Mouse (Mus musculus) splenic B cell, adult 2 months (primary cell): ENCODE data around the gene F8.
"Not testable (repeated sequence)": the region's sequence is repeated elsewhere in the genome, so short reads cannot be mapped to it uniquely, and the experiment has no call there.

Experiments
- DNase-seq: peaks from one replicate; pipeline ENCODE4 v3.0.0-alpha.2; 2011; ENCODE audit warnings: low read depth, low spot score
- H3K27me3 ChIP-seq: 2 replicates; pipeline ENCODE4 v1.6.1; 2012; ENCODE audit warnings: mild to moderate bottlenecking, low read length, moderate library complexity, mixed read lengths; ENCODE audit not compliant: control insufficient read depth, poor library complexity, insufficient read depth, severe bottlenecking
- H3K36me3 ChIP-seq: 2 replicates; pipeline ENCODE4 v1.6.1; 2012; ENCODE audit warnings: mild to moderate bottlenecking, low read length, moderate library complexity, mixed read lengths; ENCODE audit not compliant: control insufficient read depth, poor library complexity, insufficient read depth, severe bottlenecking

The F8 gene

GRCm38 (mm10) chrX:75231456-75231855 lies 151.0 kb downstream of the F8 start:
- no peaks in the 10 kb centered on the region for H3K36me3 ChIP-seq
- no peaks in the 10 kb centered on the region for H3K27me3 ChIP-seq
- no peak for DNase-seq

DNA sequence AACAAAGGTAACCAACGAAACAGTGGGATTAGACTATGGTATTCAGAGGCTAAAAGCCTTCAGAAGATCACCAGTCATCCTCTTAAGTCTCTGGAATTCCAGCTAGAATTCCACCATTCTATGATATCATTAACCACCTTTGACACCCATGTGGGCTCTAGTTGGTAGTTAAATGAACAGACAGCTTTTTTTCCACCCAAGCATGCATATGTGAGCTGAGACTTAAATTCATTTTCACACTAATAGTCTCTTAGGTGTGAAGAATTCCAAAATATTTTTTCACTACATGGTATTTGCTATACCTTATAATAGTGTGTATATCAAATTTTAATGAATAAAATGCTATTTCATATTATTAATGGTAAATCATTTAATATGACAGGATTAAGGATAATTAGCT lies 218.7 kb downstream of the F8 start, which contains the start of gene Smim9:
Smim9 (minus strand) TSS at position 101 of the 400 bp plus-strand sequence.
- DNase-seq: no peak
- no peaks in the 10 kb centered on the region for H3K27me3 ChIP-seq
- no peaks in the 10 kb centered on the region for H3K36me3 ChIP-seq

DNA sequence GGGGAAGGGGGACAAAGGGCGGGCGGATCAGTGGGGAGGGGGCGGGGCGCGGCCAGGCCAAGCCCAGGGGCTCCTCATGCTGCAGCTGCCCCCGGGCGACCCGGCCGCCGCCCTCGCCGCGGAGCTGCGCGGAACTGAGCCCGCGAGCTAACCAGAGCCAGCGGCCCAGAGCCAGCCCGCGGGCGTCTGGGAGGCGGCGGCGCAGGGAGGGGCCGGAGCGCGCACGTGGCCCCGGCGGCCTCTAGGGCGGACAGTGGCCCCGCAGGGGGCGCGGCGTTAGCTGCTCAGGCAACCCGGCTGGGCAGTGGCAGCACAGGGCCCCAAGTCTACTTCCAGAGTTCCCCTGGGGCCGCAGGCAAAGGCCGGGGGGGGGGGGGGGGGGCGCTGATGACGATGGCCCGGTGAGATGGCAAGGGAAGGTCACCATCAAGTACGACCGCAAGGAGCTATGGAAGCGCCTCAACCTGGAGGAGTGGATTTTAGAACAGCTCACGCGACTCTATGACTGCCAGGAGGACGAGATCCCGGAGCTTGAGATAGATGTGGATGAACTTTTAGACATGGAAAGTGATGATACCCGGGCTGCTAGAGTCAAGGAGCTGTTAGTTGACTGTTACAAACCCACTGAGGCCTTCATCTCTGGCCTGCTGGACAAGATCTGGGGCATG lies 226.7 kb downstream of the F8 start:
- H3K36me3 ChIP-seq: no peaks in the 10 kb centered on the region
- DNase-seq: peak; percentile 51
- H3K27me3 ChIP-seq: no peaks in the 10 kb centered on the region

- DNase-seq: no peak
- Histone ChIP-seq H3K36me3 (no peaks in the 10 kb centered on the region), H3K27me3 (no peaks in the 10 kb centered on the region)
These were observed 230.2 kb downstream of the F8 start for GRCm38 (mm10) chrX:75152249-75152648.

GRCm38 (mm10) chrX:75150304-75150703 lies 232.1 kb downstream of the F8 start:
- Histone ChIP-seq H3K36me3 (no peaks in the 10 kb centered on the region), H3K27me3 (no peaks in the 10 kb centered on the region)
- no peak for DNase-seq

GRCm38 (mm10) chrX:75148414-75148813 lies 234.0 kb downstream of the F8 start:
- no peak for DNase-seq
- Histone ChIP-seq H3K36me3 (no peaks in the 10 kb centered on the region), H3K27me3 (no peaks in the 10 kb centered on the region)

GRCm38 (mm10) chrX:75143124-75143555 lies 239.3 kb downstream of the F8 start:
- not testable (repeated sequence) for H3K27me3 ChIP-seq, H3K36me3 ChIP-seq
- DNase-seq: peak; percentile 22

- Histone ChIP-seq H3K36me3 (no peaks in the 10 kb centered on the region), H3K27me3 (no peaks in the 10 kb centered on the region)
- DNase-seq: no peak
These were observed 244.2 kb downstream of the F8 start for GRCm38 (mm10) chrX:75138182-75138581.

- DNase-seq: no peak
These were observed 244.7 kb downstream of the F8 start for GRCm38 (mm10) chrX:75137729-75138128.

GRCm38 (mm10) chrX:75136938-75137337 lies 245.5 kb downstream of the F8 start:
- Histone ChIP-seq H3K27me3 (no peaks in the 10 kb centered on the region), H3K36me3 (no peaks in the 10 kb centered on the region)
- no peak for DNase-seq

More at GRCm38 (mm10) chrX:75137729-75138128, 244.7 kb downstream of the F8 start:
- no peaks in the 10 kb centered on the region for H3K27me3 ChIP-seq
- no peaks in the 10 kb centered on the region for H3K36me3 ChIP-seq

DNA sequence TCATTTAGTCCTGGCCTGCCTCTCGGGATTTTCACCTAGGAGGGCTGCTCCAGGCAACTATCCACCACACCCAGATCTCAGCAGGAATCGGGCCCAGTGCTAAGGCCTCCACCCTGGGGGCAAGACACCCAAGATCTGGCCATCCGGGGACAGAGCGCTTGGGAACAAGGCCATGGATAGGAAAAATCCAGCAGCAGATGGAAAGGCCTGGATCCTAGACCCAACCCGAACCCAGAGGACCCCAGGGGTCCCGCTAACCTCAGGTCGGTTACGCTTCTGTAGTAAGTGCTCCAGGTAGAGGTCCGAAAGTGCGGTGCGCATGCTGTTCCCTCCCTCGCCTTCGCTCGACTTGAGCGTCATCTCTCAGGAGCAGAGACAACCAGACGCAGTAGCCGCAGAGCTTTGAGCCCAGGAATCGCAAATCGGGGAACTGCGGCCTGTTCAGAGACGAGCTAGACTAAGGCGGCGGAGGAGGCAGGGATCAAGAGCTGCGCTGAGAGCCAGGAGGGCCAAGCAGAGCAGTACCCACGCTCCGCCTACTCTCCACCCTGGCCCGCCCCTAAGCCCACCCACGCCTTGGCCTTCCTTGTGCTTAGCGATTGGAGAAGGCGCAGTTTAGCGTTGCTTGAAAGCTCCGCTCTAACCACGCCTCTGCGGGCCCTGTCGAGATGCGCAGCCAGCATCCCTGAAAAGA lies 251.8 kb downstream of the F8 start, which contains the start of gene Mpp1:
Mpp1 (minus strand) TSS at position 550 of the 694 bp plus-strand sequence.
- peak; percentile 79 for DNase-seq

GRCm38 (mm10) chrX:75129474-75129873 lies 252.9 kb downstream of the F8 start:
- no peak for DNase-seq
- Histone ChIP-seq H3K36me3 (no peaks in the 10 kb centered on the region), H3K27me3 (no peaks in the 10 kb centered on the region)

More for the DNA sequence above, 251.8 kb downstream of the F8 start, which contains the start of gene Mpp1:
- H3K27me3 ChIP-seq: no peaks in the 10 kb centered on the region
- H3K36me3 ChIP-seq: no peaks in the 10 kb centered on the region

- H3K36me3 ChIP-seq: no peaks in the 10 kb centered on the region
- no peaks in the 10 kb centered on the region for H3K27me3 ChIP-seq
- DNase-seq: peak; percentile 23
These were observed 254.0 kb downstream of the F8 start for GRCm38 (mm10) chrX:75128333-75128980.

DNA sequence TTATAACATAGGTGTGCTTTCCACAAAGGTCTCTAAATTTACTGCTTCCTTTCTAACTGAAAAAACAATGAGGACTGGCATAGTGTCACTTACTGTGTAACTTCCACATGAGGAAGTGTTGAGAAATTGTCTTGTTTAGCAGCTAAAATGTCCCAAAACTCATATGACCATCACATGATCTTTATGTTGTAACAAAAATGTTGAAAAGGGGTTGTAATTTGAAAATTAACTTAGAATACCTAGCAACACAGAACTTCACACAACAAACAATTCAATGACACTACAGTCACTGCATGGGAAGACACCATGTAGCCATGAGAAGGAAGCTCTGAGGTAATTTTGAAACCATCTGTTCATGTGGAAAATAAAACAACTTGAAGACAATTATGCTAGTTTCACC lies 255.5 kb downstream of the F8 start:
- DNase-seq: peak; percentile 50
- no peaks in the 10 kb centered on the region for H3K36me3 ChIP-seq
- H3K27me3 ChIP-seq: no peaks in the 10 kb centered on the region

DNA sequence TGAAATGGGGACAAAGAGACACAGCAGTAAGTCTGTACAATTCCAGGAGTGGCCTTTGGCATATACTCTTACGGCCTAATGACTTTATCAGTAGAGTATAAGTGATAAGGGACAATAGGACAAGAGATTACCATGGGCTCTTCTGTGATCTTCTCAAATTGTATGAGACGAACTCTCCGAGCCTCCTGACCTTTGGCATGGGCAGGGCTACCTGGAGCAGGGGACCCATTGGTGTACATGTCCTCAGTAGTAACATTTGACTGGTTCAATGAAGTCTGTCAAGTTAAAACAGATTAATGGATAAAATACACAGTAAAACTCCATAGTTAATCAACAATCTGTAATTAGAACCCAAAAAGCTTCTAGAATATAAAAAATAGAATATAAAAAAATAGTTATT lies 256.8 kb downstream of the F8 start:
- no peak for DNase-seq
- Histone ChIP-seq H3K27me3 (no peaks in the 10 kb centered on the region), H3K36me3 (no peaks in the 10 kb centered on the region)
